Mouse (Mus musculus) lung, postnatal 14 days (tissue): ENCODE measurements around the gene Minpp1.
"Not testable (repeated sequence)": the region's sequence is repeated elsewhere in the genome, so short reads cannot be mapped to it uniquely, and the experiment has no call there.

ENCODE experiments used
- DNase-seq: peaks from one replicate; pipeline ENCODE4 v3.0.0; 2021

Minpp1 gene

DNA sequence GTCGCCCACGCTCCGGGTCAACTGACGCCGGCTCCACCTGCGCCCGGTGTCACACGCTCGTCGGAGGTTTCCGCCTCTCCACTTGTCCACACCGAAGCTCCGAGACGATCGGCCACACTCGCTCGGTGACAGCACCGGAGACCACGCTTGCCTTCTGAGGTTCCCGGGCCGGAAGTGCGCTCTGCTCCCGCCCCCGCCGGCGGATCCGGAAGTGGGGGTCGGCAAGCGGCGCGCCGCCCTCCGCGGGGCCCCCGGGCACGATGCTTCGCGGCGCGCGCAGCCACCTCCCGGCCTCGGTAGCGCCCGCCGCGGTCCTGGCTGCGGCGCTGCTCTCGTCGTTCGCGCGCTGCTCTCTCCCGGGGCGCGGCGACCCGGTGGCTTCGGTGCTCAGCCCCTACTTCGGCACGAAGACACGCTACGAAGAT, at the start of gene Minpp1:
TSS of gene Minpp1 (plus strand) at position 89 of the 425 bp plus-strand sequence.
- DNase-seq: peak; percentile 87

DNA sequence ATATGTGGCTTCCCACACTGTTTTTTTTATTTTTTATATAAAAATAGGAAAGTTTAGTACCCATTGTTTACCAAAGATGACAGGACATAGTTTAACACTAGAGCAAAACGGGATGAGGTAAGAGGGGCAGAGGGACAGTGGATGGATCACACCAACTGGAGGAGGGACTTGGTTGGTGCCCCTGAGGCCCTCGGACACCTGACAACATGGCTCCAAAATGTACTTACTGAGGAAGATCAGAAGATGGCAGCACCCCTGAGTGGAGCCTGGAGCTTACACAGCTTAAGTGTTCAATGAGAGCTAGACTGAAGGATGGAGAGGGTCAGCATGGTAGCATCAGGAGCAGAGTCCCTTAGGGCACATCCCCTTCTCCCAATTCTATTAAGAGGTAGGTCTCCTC, 46.2 kb upstream of the Minpp1 start:
- no peak for DNase-seq

DNA sequence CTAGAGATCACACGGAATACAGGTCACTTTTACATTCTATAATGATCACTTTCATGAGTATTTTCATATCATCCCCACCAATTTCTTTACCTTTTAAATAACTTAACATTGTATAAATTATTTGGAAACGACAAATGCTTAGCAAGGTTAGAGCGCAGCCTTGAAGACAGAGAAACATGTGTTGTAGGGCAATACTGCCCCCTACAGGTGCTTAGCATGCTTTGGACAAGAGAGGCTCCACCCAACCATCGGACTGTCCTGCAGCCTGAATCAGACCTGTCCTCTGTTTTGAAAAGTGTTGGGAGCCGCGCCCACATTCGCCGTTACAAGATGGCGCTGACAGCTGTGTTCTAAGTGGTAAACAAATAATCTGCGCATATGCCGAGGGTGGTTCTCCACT, 44.0 kb upstream of the Minpp1 start:
- peak; percentile 49 for DNase-seq

DNA sequence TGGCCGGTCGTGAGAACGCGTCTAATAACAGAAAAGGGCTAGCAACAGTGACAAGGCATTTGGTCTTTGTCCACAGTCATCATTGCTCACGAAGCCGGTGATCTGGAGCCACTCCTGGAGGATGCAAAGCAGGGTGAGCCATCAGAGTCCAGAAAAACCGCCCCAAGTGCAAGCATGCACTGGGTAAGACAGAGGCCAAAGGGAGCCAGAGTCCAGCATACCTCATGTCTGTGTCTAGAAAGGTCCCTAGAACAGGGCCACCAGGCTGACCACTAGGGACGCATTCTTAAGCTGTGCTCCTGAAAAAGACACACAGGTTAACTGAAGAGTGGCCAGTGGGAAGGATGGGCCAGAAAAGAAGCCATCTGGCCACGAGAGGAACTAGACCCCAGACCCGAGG, 36.6 kb upstream of the Minpp1 start:
- no peak for DNase-seq

GRCm38 (mm10) chr19:32452231-32452630, 33.3 kb upstream of the Minpp1 start:
- DNase-seq: no peak

DNA sequence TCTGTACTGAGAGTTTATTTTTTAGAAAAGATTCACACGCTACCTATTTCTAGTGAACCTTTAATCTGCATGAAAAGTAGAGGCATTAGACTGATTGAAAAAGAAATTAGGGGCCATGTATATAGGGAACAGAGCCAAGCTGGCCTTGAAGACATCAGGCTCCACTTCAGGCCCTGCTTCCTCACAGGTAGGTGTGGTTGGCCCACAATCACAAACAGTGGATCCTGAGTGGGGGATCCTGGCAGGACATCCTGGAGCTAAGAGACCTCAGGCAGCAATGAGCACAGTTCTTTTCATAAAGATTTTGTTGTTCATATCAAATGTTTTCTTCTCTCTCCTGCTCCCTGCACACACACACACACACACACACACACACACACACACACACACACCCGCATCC, 28.8 kb upstream of the Minpp1 start:
- DNase-seq: peak; percentile 24

DNA sequence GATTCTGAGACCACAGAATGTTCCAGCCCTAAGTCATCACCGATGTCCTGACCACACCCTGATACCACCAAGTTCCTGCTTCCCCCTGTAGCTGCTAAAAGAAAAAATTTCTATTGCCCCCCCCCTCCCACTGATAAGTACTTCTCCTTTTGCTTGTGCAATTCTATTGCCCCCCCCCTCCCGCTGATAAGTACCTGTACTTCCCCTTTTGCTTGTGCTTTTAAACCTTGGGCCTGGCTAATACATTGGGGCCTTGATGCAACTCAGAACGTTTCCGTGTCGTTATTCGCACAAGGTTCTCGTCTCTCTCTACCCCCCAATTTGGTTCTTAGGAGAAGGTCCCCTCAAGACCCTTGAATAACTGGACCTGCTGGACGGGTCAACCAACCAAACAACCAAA, 27.9 kb upstream of the Minpp1 start:
- not testable (repeated sequence) for DNase-seq

- DNase-seq: no peak
Observed at GRCm38 (mm10) chr19:32463037-32463436, 22.5 kb upstream of the Minpp1 start.

- DNase-seq: no peak
Observed at GRCm38 (mm10) chr19:32465228-32465627, 20.3 kb upstream of the Minpp1 start.

DNA sequence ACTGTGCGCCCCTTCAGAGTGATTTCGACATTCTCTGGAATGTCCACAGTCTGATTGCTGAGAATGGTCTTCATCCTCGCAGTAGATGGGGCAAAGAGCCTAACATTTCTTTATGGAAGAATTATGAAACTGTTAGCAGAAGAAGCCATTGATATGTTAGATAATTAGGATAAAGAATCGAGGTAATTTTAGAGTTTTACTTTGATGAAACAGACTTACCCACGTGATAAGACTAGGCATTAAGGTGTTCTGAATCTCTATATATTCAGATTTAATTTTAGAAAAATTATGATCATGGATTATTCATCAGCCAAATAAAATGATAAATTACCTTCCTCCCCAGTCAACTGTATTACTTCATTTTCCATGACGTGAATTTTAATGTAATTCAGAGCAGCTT, 19.1 kb upstream of the Minpp1 start, which contains the start of gene Rpl9-ps6:
TSS of gene Rpl9-ps6 (minus strand) at position 101 of the 400 bp plus-strand sequence.
- DNase-seq: no peak

GRCm38 (mm10) chr19:32467325-32467724, 18.2 kb upstream of the Minpp1 start:
- no peak for DNase-seq

DNA sequence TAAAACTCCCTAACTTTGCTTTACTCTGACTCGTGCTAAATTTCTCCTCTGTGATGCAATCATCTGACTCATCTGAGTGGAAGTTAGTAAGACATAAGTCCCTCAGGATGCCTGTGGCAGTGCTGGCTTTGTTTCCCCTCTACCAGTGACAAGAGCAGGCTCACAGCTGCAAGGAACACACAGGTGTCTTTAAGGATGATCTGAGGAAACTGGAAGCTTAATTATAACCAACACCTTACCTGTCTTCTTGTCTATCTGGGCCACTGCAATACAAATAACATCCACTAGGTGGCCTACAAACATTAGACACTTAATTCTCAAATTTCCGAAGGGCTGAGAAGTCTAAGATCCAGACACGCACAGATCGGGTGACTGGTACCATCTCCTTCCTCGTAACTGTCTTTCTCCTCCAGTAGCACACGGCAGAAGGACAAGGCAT, 15.5 kb upstream of the Minpp1 start:
- peak; percentile 66 for DNase-seq

DNA sequence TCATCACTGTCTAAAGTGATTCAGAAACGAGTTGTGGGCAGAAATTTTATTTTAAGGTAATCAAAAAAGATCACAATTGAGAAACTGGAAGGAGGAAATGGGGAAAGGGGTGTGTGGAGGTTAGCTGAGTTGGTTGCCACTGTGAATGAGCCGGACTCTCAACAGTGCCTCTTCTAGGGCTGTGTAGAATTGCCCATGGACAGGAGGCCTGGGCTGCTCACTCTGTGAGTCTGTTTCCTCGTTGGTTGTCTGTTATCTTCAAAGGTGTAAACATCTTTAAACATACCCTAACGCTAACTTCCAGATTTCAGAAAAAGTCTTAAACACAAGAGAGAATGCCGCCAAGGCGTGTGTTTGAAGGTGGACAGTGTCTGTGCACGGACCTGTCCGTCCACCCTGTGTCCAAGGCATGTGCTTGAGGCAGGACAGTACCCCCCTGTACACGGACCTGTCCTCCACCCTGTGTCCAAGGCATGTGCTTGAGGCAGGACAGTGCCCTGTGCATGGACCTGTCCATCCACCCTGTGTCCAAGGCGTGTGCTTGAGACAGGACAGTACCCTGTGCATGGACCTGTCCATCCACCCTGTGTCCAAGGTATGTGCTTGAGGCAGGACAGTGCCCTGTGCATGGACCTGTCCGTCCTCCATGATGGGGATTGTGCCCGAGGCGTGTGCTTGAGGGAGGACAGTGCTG, 14.9 kb upstream of the Minpp1 start:
- DNase-seq: no peak

DNA sequence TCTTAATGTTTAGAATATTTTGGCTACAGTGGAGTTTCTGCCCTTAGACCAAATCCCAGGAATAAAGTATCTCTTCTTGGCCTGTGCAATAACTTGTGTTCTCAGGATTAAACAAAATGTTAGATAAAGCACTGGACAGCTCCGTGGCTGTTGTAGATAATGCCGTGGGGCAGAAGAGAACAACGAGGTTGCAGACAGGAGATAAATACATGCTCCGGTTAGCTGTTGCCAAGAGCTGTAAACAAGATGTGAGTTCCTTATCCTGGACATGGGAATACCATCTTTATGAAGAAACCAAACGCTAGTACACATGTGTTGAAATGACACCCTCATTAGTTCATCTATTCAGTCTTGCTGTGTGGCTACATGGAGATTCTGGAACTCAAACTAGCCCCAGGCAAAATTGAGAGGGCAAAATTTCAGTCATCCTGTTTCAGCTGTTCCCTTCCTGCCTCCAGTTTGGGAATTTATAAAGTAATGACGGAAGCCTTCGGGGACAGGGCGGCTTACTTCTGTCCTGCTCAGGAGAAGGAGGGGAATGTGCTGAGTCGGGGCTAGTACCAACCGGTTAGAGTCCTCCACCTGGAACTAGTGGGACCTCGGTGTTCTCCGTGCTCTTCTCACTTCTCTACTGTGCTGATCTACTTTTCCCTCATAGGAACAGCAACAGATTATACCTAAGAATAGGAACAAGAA, 9.4 kb upstream of the Minpp1 start:
- DNase-seq: no peak

- no peak for DNase-seq
Observed at GRCm38 (mm10) chr19:32476712-32477052, 8.9 kb upstream of the Minpp1 start.

DNA sequence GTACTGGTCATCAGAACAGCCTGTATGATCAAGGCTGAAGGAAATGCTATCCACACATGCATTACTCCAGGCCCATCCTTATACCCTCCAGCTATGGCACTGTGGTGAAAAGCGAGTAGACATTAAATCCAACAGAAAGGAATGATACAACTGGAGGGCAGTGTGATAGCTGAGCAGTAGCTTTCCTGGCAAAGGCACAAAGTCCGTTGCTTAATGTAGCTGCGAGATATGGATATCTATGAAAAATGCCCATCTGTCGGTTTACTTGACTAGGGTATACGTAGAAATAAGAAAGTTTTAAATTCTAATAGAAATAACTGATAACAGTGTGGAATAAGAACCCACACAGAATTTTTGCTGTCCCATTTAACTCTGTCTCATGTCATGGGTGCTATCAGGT, 5.3 kb upstream of the Minpp1 start:
- no peak for DNase-seq

DNA sequence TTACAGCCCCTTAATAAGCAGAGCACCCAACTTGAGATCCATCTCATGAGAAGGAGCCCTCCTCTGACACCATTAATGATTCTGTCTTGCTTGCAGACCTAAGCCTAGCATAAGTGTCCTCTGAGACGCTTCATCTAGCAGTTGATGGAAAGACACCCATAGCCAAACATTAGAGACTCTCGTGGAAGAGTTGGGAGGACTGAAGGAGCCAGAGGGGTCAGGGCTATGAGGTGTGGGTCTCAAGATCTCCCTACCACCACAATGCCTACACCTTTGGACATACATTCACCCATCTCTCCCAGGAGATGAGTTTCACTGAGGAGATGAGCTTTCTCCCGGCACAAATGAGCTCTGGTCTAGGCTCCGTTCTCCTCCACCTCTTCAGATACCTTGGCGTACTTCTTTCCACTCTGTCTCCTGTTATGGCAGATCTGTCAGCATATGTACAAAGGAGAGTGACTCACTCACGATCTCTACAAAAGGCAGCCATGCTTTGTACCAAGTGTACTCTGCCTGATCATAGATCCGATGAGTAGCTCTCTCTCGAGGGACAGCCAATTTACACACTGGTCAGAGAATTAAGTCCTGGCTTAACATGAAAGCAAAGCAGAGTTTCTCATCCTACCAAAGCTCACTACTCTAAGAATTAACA, 4.7 kb upstream of the Minpp1 start:
- no peak for DNase-seq

GRCm38 (mm10) chr19:32481511-32481910, 4.1 kb upstream of the Minpp1 start:
- DNase-seq: no peak

DNA sequence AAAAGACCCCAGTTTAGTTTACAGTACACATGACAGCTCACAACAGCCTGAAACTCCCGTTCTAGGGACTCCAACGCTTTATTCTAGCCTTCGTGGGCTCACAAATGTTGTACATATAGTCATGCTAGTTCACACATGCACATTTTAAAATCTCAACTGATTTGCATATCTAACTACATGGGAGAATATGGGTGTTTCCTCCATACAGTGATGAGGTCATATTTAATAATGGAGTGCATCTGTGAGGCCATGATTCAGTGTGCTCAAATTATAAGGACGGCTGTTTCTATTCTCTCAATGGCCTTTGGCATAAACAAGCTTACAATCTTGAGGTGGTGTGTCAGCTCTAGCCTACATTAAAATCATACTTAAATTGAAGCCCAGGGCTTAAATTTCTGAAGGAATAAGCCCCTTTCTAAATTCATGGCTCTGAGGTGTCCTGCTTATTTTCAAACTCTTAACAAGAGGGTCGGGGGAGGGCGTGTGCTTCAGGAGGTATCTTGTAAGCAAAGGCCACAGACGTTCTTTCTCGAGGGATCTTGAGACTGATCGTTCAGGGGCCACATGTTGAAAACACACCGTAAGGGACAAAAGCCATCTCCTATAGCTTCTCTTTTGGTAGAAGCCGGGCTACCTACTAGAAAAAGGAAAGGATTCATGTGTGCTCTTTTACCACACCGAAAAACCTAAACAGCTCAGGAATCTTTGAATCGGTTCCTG, 468 bp upstream of the Minpp1 start:
- no peak for DNase-seq

DNA sequence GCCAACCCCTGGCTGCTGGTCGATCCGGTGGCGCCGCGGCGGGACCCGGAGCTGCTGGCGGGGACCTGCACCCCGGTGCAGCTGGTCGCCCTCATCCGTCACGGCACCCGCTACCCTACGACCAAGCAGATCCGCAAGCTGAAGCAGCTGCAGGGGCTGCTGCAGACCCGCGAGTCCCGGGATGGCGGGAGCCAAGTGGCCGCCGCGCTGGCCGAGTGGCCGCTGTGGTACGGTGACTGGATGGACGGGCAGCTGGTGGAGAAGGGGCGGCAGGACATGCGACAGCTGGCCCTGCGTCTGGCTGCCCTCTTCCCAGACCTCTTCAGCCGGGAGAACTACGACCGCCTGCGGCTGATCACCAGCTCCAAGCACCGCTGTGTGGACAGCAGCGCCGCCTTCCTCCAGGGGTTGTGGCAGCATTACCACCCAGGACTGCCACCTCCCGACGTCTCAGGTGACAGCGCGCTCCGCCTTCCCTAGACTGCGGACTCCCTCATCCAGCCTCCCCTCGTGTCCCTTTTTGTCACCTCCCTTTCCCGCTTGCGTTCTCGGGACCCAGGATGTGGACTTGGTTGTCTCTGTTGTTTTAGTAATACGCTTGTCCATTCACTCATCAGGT, 646 bp downstream of the Minpp1 start:
- peak; percentile 67 for DNase-seq

DNA sequence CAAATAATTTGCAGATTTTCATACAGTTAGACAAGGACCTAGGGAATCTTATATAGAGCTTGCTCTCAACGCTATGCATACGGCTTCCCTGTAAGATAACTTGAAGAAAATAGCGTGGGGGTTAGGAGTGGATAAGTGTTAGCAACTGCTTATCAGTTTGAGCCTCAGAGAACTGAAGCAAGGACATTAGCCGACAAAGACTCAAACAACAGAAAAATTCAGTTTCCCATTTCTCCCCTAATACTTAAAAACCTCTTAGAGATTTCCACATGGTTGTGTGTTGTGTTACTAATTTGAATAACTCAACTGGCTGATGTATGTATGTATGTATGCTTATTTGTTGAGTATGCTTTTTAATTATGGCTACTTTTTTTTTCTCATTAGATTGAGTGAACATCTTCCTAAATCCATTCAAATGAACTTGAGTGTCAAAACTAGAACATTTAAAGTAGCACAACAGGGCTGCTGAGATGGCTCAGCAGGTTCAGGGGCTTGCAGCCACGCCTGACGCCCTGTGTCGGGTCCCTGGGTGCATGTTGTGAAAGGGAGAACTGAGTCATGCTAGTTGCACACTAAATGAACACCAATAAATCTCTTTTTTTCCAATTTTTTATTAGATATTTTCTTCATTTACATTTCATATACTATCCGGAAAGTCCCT, 2.2 kb downstream of the Minpp1 start:
- no peak for DNase-seq

DNA sequence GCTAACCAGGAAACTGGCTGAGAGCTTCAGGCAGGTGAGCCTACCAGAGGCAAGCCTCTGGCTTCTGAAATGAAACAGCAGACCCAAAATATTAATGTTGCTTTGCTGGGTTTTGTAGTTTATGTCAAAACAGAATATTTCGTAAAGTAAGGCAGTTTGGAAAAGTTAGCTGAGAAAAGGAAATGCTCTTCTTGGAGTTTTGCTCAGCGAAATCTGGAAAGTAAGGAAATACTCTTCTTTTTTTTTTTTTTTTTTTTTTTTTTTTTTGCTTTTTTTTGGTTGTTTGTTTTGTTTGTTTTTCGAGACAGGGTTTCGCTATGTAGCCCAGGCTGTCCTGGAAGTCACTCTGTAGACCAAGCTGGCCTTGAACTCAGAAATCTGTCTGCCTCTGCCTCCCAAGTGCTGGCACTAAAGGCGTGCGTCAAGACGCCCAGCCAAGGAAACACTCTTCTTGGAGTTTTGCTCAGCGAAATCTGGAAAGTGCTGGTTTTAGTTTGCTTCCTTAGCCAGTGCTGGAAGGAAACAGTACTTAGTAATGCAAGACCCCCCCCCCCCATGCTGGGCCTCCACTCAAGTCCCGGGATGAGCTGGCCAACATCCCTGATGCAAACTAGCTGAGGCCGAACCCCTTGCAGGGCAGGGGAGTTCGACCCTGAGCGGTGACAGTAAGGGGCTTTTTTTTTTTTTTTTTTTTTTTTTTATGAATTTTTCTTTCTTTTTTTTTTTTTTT, 3.8 kb downstream of the Minpp1 start:
- DNase-seq: no peak
